Mouse (Mus musculus): ENCODE measurements at regions not wholly inside any gene's neighbourhood (a gene's known extent, or its start where the extent isn't known, plus 50 kb on each side); places are given as distances from the start of the nearest gene placed in this dataset.
A peak's percentile ranks its signal among the peaks of the same experiment; 100 is the strongest.

- no peak for DNase-seq (ENCODE audit: low spot score in 2 of 2)
Measured at GRCm38 (mm10) chr1:94221006-94221405, 168.7 kb upstream of the Pdcd1 start.

- DNase-seq (ENCODE audit: low spot score in 2 of 2) = no peak
Measured at GRCm38 (mm10) chr1:94217407-94217806, 165.1 kb upstream of the Pdcd1 start.

- DNase-seq (ENCODE audit: low spot score in 2 of 2) = no peak
Measured at GRCm38 (mm10) chr1:94208929-94209328, 156.6 kb upstream of the Pdcd1 start.

- no peak for DNase-seq (ENCODE audit: low spot score in 2 of 2)
Measured at GRCm38 (mm10) chr1:94207859-94208258, 155.5 kb upstream of the Pdcd1 start.

DNA sequence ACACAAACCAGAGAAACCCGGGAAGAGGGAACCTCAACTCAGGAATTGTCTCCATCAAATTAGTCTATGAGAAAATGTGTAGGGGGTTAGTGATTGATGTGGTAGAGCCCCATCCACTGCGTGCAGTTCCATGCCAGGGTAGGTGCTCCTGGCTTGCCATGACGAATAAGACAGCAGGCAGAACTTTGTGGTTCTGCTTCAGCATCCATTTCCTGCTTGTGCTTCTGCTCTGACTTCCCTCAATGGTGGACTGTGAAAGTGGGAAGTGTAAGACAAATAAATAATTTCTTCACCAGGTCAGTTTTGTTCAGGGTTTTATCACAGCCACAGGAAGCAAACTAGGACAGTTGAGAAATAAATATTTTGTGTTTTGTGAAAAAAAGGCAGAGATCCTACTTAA lies 150.9 kb upstream of the Pdcd1 start:
- DNase-seq (ENCODE audit: low spot score in 2 of 2) = no peak

- peak; percentile 8 to 27 for DNase-seq (ENCODE audit: low spot score in 2 of 2)
Measured at GRCm38 (mm10) chr1:94183876-94184275, 131.5 kb upstream of the Pdcd1 start.

GRCm38 (mm10) chr1:94149958-94150357 lies 97.6 kb upstream of the Pdcd1 start:
- no peak for DNase-seq (ENCODE audit: low spot score in 2 of 2)

- no peak for DNase-seq (ENCODE audit: low spot score in 2 of 2)
Measured at GRCm38 (mm10) chr1:94147015-94147414, 94.7 kb upstream of the Pdcd1 start.

DNA sequence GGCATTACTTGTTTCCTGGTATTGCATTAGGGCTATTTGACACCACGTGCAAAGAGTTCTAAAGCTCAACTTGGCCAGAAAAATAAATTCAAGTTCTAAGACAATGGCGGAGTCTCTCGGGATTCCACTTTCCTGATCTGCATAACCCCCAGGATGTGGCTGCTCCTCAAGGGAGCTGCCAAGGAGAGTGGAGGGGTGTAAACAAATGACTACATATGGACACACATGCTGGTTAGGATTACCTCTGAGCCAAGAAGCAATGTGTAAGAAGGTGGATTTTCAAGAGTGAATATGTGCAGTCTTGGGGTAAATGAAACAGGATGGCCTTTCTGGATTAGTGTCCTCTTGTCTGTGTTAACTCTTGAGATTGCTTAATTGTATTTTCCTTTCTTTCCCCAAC lies 88.2 kb upstream of the Pdcd1 start:
- DNase-seq (ENCODE audit: low spot score in 2 of 2) = no peak

DNA sequence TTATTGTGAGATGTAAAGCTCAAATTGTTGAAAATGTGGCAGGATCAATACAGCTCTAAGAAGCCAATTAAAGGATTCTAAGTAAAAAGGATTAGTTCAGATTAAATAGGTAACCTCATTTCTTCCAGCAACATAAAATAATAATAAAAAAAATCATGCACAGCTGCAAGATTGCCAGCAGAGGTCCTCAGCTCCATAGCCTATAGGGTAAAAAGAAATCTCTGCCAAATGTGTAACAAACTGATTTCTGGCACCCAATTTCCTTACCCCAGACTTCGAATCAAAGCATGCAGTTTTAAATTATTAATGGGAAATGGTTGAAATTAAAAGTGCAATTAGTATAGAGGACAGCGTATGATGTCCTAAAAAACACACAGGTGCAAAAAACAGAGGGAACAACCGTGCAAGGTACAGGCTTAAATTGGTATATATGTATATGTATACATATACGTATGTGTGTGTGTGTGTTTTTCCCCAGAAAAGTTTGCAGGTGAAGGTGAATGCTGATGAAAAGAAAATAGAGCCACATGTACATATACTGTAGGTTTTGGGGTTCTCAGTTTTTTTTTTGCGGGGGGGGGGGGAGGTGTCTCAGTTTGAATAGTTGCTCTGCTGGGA lies 87.2 kb upstream of the Pdcd1 start:
- no peak for DNase-seq (ENCODE audit: low spot score in 2 of 2)

- DNase-seq (ENCODE audit: low spot score in 2 of 2) = peak in 1 of 2 experiments; percentile 31
Measured at GRCm38 (mm10) chr1:94136731-94137130, 84.4 kb upstream of the Pdcd1 start.

Measured in left cerebral cortex, adult 9 months (tissue).